In genomic region chr11:85925294-85925743, GRCm38 (mm10) we compare ENCODE assay signal across 8 mouse cellular contexts. TPM values are rescaled to one million over a fixed set of nuclear protein-coding genes. Genes with fewer than 3 reads are reported as not detected.
DNase-seq lines count a peak whose midpoint lies in the region; ATAC-seq and TF ChIP-seq lines count a peak whose summit lies in the region.

No protein-coding gene starts in this region.

- intact Hi-C loops in heart, postnatal 10 days (cut with DNase I) = no loop called here

- 0 out of 2 replicates have a peak overlapping the region, but pooled peaks have one; percentile 33 for H3K9ac ChIP-seq in embryonic facial prominence, embryonic 13.5 days

- H3K4me1 ChIP-seq in embryonic facial prominence, embryonic 13.5 days = peaks cover 20% of the 10 kb centered on the region
- H3K4me1 ChIP-seq in small intestine, adult 2 months (ENCODE audit: control insufficient read depth, insufficient read depth, insufficient read length, low read length) = no peaks in the 10 kb centered on the region

- peak; percentile 6 for DNase-seq in cerebellum, adult 11 months
- DNase-seq in ZHBTc4 (ENCODE audit: low read depth, low spot score) = peak; percentile 35
- peak; percentile 37 to 43 for DNase-seq in heart, postnatal 10 days
- peak; percentile 31 to 44 for DNase-seq in kidney, postnatal 25 days
- peak; percentile 36 for DNase-seq in lung, postnatal 36 days

- H3K36me3 ChIP-seq in embryonic facial prominence, embryonic 13.5 days = no peaks in the 10 kb centered on the region
- H3K36me3 ChIP-seq in small intestine, adult 2 months (ENCODE audit: control insufficient read depth, insufficient read depth, low read length) = no peaks in the 10 kb centered on the region

- H3K4me2 ChIP-seq in embryonic facial prominence, embryonic 13.5 days = peak overlapping the region; percentile 57

- H3K27ac ChIP-seq in embryonic facial prominence, embryonic 13.5 days = no peak overlapping the region
- H3K27ac ChIP-seq in small intestine, adult 2 months (ENCODE audit: insufficient read depth, low read depth, low read length) = no peak overlapping the region

- 8% methylated on average over 19 of the region's 19 CpGs for WGBS in embryonic facial prominence, embryonic 13.5 days
- 13% methylated on average over 19 of the region's 19 CpGs for WGBS in small intestine, adult 2 months

- H3K9me3 ChIP-seq in embryonic facial prominence, embryonic 13.5 days = no peaks in the 10 kb centered on the region

- no peak for ATAC-seq in cerebellum, adult (ENCODE audit: insufficient number of reproducible peaks, low FRiP score, low TSS enrichment)
- ATAC-seq in embryonic facial prominence, embryonic 13.5 days (ENCODE audit: insufficient number of reproducible peaks, insufficient read depth, low FRiP score, low TSS enrichment, low read depth) = no peak

- H3K27me3 ChIP-seq in embryonic facial prominence, embryonic 13.5 days = peaks cover 53% of the 10 kb centered on the region
- H3K27me3 ChIP-seq in small intestine, adult 2 months (ENCODE audit: control insufficient read depth, insufficient read depth, low read length) = peaks cover 19% of the 10 kb centered on the region; the same call in 1 of the 2 replicates

- TF ChIP-seq CTCF in small intestine, adult 2 months (IDR thresholded peaks at IDR 0.05; ENCODE audit: extremely low read depth, insufficient read length, insufficient replicate concordance, low read depth, low read length) = no peak

- no peak for TF ChIP-seq POLR2A in small intestine, adult 2 months (IDR thresholded peaks at IDR 0.05; ENCODE audit: low read depth, low read length)

- H3K4me3 ChIP-seq in embryonic facial prominence, embryonic 13.5 days = peak overlapping the region; percentile 24
- peak overlapping the region; percentile 34 for H3K4me3 ChIP-seq in small intestine, adult 2 months (ENCODE audit: low read depth, low read length)

RNA-seq across cellular contexts. Expression of gene Tbx4, which starts 39.1 kb away (rescaled TPM):
- polyA plus RNA-seq in embryonic facial prominence, embryonic 13.5 days (2015; fragmentation: Nextera tagmentation; extraction: Ambion mirVana) = 3.0 and 3.1 TPM in 2 replicates
- under 1 TPM in 1 of 2 experiments, not detected in 1; 0.32 TPM for total RNA-seq in heart, postnatal 10 days (2021)
- 0.23 and 0.34 TPM in 2 replicates for polyA plus RNA-seq in small intestine, adult 2 months (2012; rRNA removed)
